Mouse (Mus musculus): ENCODE results near the gene Lars2.

DNA sequence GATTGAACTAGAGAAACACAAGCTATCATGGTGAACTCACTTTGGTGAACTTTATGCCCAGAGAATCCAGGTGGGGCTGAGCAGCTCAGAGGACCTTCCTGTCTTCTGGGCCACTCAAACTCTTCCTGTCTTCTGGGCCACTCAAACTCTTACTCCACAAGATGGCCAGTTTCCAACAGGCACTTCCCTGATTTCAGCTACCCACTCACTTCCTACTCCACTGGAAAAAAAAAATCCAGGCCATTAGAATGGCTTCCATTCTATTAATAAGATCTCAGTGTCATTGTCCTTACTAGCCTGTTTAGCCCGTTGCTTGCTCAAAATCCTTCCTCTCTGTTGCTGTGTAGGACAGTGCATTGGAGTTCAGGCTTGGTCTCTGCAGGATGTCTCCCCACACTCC lies 108.8 kb downstream of the Lars2 start:
- TF ChIP-seq EP300 (IDR thresholded peaks at IDR 0.05; ENCODE audit: low read depth) (peak; percentile 56; the same call in 1 of the 2 replicates), CTCF (IDR thresholded peaks at IDR 0.05; ENCODE audit: low read depth) (no peak)

All from heart, postnatal 0 days (tissue).